ENCODE assay signal across 18 mouse cellular contexts in genomic region chr9:83886149-83886548, GRCm38 (mm10). TPM values are rescaled to one million over a fixed set of nuclear protein-coding genes. Genes with fewer than 3 reads are reported as not detected.
DNase-seq lines count a peak whose midpoint lies in the region; ATAC-seq and TF ChIP-seq lines count a peak whose summit lies in the region.
"Had no signal": no experiment of that assay in that cellular context is flagged by ENCODE, and none has a peak within 500 bp of the region (broad histone marks: within the 10 kb centered on the region; RNA-seq: fewer than 3 reads in every experiment).

No protein-coding gene starts in this region.

- TF ChIP-seq EP300 in liver, embryonic 14.5 days (IDR thresholded peaks at IDR 0.05; ENCODE audit: low read depth): no peak

- no peak overlapping the region for H3K4me2 ChIP-seq in liver, embryonic 14.5 days (ENCODE audit: low read depth)
- H3K4me2 ChIP-seq in liver, embryonic 12.5 days: no peak overlapping the region
- H3K4me2 ChIP-seq: forebrain, embryonic 12.5 days; lung, embryonic 14.5 days had no signal

- DNase-seq in liver, embryonic 14.5 days (ENCODE audit: low read depth in 3 of 3, low spot score in 3 of 3): no peak
- peak; percentile 4 for DNase-seq in splenic B cell, adult 2 months (ENCODE audit: low read depth, low spot score)
- DNase-seq in layer of hippocampus, postnatal 10 days (ENCODE audit: low spot score in 2 of 2): no peak
- DNase-seq in frontal cortex, postnatal 25 days (ENCODE audit: low spot score in 2 of 2): no peak
- DNase-seq: cerebellum, adult 8-10 months; gastrocnemius, postnatal 14 days; left cerebral cortex, postnatal 4 days; lung, embryonic 14.5 days; midbrain, embryonic 14.5 days had no signal

- no peaks in the 10 kb centered on the region for H3K36me3 ChIP-seq in liver, embryonic 14.5 days (replicated peaks; ENCODE audit: control insufficient read depth, insufficient read depth, low read depth)
- H3K36me3 ChIP-seq in liver, embryonic 12.5 days: no peaks in the 10 kb centered on the region
- no peaks in the 10 kb centered on the region for H3K36me3 ChIP-seq in splenic B cell, adult 2 months (ENCODE audit: control insufficient read depth, insufficient read depth, low read length, poor library complexity, severe bottlenecking)

- no peak for ATAC-seq in liver, embryonic 14.5 days (ENCODE audit: insufficient read depth)
- ATAC-seq in liver, embryonic 12.5 days: no peak
- peak; percentile 64 for ATAC-seq in CD4-positive, CD25-positive, alpha-beta regulatory T cell, adult 4 months
- ATAC-seq in common myeloid progenitor, adult 5-6 weeks (replicated peaks; ENCODE audit: low read depth, poor library complexity, severe bottlenecking): 0 out of 2 replicates have a peak, but pooled peaks have one; percentile 50
- ATAC-seq: hindbrain, postnatal 0 days had no signal

- peak; percentile 38 for TF ChIP-seq CTCF in liver, embryonic 14.5 days (IDR thresholded peaks at IDR 0.05; ENCODE audit: low read depth)

- H3K9me3 ChIP-seq in liver, embryonic 14.5 days (ENCODE audit: control insufficient read depth, low read length): no peaks in the 10 kb centered on the region
- H3K9me3 ChIP-seq in liver, embryonic 12.5 days (replicated peaks): no peaks in the 10 kb centered on the region
- H3K9me3 ChIP-seq: forebrain, embryonic 12.5 days; G1E had no signal

- H3K4me3 ChIP-seq in liver, embryonic 14.5 days (ENCODE audit: insufficient read depth in 1 of 2, low read depth in 2 of 2, low read length in 2 of 2): no peak overlapping the region
- no peak overlapping the region for H3K4me3 ChIP-seq in liver, embryonic 12.5 days
- H3K4me3 ChIP-seq: forebrain, embryonic 12.5 days; left cerebral cortex, adult 2 months had no signal

- no peak overlapping the region for H3K27ac ChIP-seq in liver, embryonic 14.5 days
- H3K27ac ChIP-seq in liver, embryonic 12.5 days: no peak overlapping the region
- H3K27ac ChIP-seq: forebrain, embryonic 12.5 days; hindbrain, postnatal 0 days; left cerebral cortex, adult 2 months; macrophage had no signal

- no peaks in the 10 kb centered on the region for H3K4me1 ChIP-seq in liver, embryonic 14.5 days (replicated peaks; ENCODE audit: control insufficient read depth in 2 of 2, insufficient read depth in 2 of 2, low read length in 1 of 2)
- H3K4me1 ChIP-seq in liver, embryonic 12.5 days: no peaks in the 10 kb centered on the region
- H3K4me1 ChIP-seq: forebrain, embryonic 12.5 days had no signal

- H3K9ac ChIP-seq in liver, embryonic 14.5 days (replicated peaks): no peak overlapping the region
- H3K9ac ChIP-seq in liver, embryonic 12.5 days: no peak overlapping the region
- H3K9ac ChIP-seq: forebrain, embryonic 12.5 days; lung, embryonic 14.5 days had no signal

- no peaks in the 10 kb centered on the region for H3K27me3 ChIP-seq in liver, embryonic 14.5 days (ENCODE audit: control insufficient read depth, insufficient read depth, low read length)
- no peaks in the 10 kb centered on the region for H3K27me3 ChIP-seq in liver, embryonic 12.5 days (replicated peaks)
- H3K27me3 ChIP-seq in splenic B cell, adult 2 months (ENCODE audit: control insufficient read depth, insufficient read depth, low read length, poor library complexity, severe bottlenecking): no peaks in the 10 kb centered on the region
- H3K27me3 ChIP-seq: forebrain, embryonic 12.5 days had no signal

RNA-seq across cellular contexts. Expression of gene Bckdhb, which starts 38.8 kb away (rescaled TPM):
- 8.2 and 14.1 TPM in 2 replicates for polyA plus RNA-seq in liver, embryonic 14.5 days (2012; rRNA removed)
- polyA plus RNA-seq in liver, embryonic 14.5 days (2014; fragmentation: Nextera tagmentation; extraction: Ambion mirVana): 23.1 and 24.1 TPM in 2 replicates
- 22.4 and 24.2 TPM in 2 replicates for polyA plus RNA-seq in liver, embryonic 12.5 days (2016; fragmentation: Nextera tagmentation; extraction: Ambion mirVana)
- polyA plus RNA-seq in CD4-positive, CD25-positive, alpha-beta regulatory T cell, adult 4 months (2017; shearing (Covaris generic)): 10 to 100 TPM; 11.6 to 14.2 TPM
- total RNA-seq in common myeloid progenitor, adult 5-6 weeks (2017): 16.7 and 28.4 TPM in 2 replicates
- total RNA-seq in layer of hippocampus, postnatal 10 days (2021): 10 to 100 TPM; 30.0 to 30.8 TPM

RNA-seq across cellular contexts. Expression of gene Ttk, which starts 51.7 kb away (rescaled TPM):
- polyA plus RNA-seq in liver, embryonic 14.5 days (2012; rRNA removed): 5.8 and 10.3 TPM in 2 replicates
- 17.9 and 18.9 TPM in 2 replicates for polyA plus RNA-seq in liver, embryonic 14.5 days (2014; fragmentation: Nextera tagmentation; extraction: Ambion mirVana)
- 25.0 and 26.4 TPM in 2 replicates for polyA plus RNA-seq in liver, embryonic 12.5 days (2016; fragmentation: Nextera tagmentation; extraction: Ambion mirVana)
- polyA plus RNA-seq in CD4-positive, CD25-positive, alpha-beta regulatory T cell, adult 4 months (2017; shearing (Covaris generic)): 1 to 10 TPM; 1.3 to 4.0 TPM
- total RNA-seq in common myeloid progenitor, adult 5-6 weeks (2017): 55.1 and 55.3 TPM in 2 replicates
- 1 to 10 TPM; 1.8 to 3.0 TPM for total RNA-seq in layer of hippocampus, postnatal 10 days (2021)
- polyA plus RNA-seq: liver, adult 2 months had no signal

Comparison
In these comparisons a context has a peak if more than half of its experiments do, and no peak if none do; other contexts are left out.
1. ATAC-seq: peak in CD4-positive, CD25-positive, alpha-beta regulatory T cell, adult 4 months (single experiment) and common myeloid progenitor, adult 5-6 weeks (single experiment); none in liver, embryonic 14.5 days (single experiment) and liver, embryonic 12.5 days (single experiment).